Mouse (Mus musculus) CD4-positive, CD25-positive, alpha-beta regulatory T cell, adult 9 weeks (primary cell): ENCODE data around the gene Gm8922. TPM values are rescaled to one million over a fixed set of nuclear protein-coding genes. Genes with fewer than 3 reads are reported as not detected.

Experiments
- polyA plus RNA-seq: library from polyadenylated mRNA; unstranded; fragments of 100-300 nt; shearing (Covaris generic); gene quantifications from one replicate; pipeline ENCODE4 v1.2.1, GENCODE M21; 2017

Gm8922 gene
- not detected for polyA plus RNA-seq

GRCm38 (mm10) chr5:11681659-11682058, at the start of gene Gm8922:
TSS of gene Gm8922 (plus strand) at chr5:11681959.

Other genes starting within 250 kb of the Gm8922 start
- not detected for gene Gm8906, start 179.3 kb upstream of the Gm8922 start, polyA plus RNA-seq
- gene Gm6460, start 87.0 kb upstream of the Gm8922 start, polyA plus RNA-seq: not detected
- not detected for gene Gm8926, start 88.6 kb downstream of the Gm8922 start, polyA plus RNA-seq
- gene Gm6465, start 163.6 kb downstream of the Gm8922 start, polyA plus RNA-seq: not detected
- not detected for gene 4933402N22Rik, start 236.1 kb downstream of the Gm8922 start, polyA plus RNA-seq